Mouse (Mus musculus) E14TG2a.4 (cell line): ENCODE measurements around the gene Ascc1.

ENCODE experiments used
- H3K27me3 ChIP-seq: 2 replicates; pipeline ENCODE4 v1.6.1; 2014; ENCODE audit warnings: low read length, control low read depth; ENCODE audit not compliant: insufficient read depth
- H3K36me3 ChIP-seq: 2 replicates; pipeline ENCODE4 v1.6.1; 2014; ENCODE audit warnings: low read length, control low read depth; ENCODE audit not compliant: insufficient read depth
- H3K4me1 ChIP-seq: replicated peaks from 2 replicates; pipeline ENCODE4 v1.6.1; 2014; ENCODE audit warnings: low read depth, low read length, control low read depth
- H3K4me3 ChIP-seq: replicated peaks from 2 replicates; pipeline ENCODE4 v1.5.1; 2014; ENCODE audit warnings: mild to moderate bottlenecking, low read length
- H3K9me3 ChIP-seq: 2 replicates; pipeline ENCODE4 v1.6.1; 2014; ENCODE audit warnings: low read length, control low read depth
- CTCF ChIP-seq: conservative IDR thresholded peaks from 2 replicates; pipeline ENCODE4 v1.5.1; 2014; ENCODE audit warnings: low read length
- NANOG ChIP-seq: IDR thresholded peaks from 2 replicates; pipeline ENCODE4 v1.6.1; 2014; ENCODE audit warnings: borderline replicate concordance, low read length, mixed read lengths
- POU5F1 ChIP-seq: IDR thresholded peaks from 2 replicates; pipeline ENCODE4 v1.6.1; 2014; ENCODE audit warnings: low read length, borderline replicate concordance

The Ascc1 gene

DNA sequence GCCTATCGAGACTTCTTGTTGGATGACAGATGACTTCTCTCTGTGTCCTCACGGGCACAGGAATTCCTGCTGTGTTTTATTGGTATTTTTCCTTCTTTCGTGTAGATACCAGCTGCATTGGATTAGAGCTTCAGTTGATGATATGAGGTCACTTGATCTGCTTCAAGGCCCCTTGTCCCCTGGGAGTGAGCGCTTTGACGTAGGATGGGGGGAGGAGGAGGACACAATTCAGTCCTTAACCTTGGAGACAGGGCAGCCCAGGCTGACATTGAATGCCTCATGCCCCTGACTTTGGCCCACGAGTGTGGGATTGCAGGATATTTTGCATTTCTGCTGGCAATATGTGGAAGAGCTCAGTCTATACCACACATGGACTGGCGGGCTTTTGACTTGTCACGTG, 29.0 kb downstream of the Ascc1 start:
- Histone ChIP-seq H3K9me3 (no peaks in the 10 kb centered on the region), H3K27me3 (no peaks in the 10 kb centered on the region), H3K4me3 (no peak overlapping the region), H3K36me3 (peaks cover 9% of the 10 kb centered on the region), H3K4me1 (peaks cover 80% of the 10 kb centered on the region)
- TF ChIP-seq CTCF (no peak), NANOG (no peak), POU5F1 (no peak)

DNA sequence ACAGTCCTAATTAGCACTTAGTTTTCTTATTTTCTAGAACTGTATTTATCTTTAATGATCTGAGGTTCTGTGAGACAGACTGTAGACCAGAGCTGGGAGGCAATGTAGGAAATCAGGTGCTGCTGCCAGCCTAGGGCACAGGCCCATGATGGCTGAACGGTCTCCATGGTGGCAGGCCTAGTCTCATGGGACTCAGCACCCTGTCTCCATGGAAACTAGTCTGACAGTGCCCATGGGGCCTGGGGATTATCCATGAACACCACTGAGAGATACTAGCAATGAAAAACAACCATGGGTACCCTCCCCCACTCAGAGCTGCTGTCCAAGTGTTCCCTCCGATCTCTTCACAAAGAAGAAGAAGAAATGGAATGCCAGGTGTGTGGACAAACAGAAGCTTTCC, 29.4 kb downstream of the Ascc1 start:
- Histone ChIP-seq H3K4me1 (peaks cover 76% of the 10 kb centered on the region), H3K27me3 (no peaks in the 10 kb centered on the region), H3K4me3 (no peak overlapping the region; the same call in 1 of the 2 replicates), H3K9me3 (no peaks in the 10 kb centered on the region), H3K36me3 (peaks cover 9% of the 10 kb centered on the region)
- TF ChIP-seq POU5F1, result no peak
- TF ChIP-seq CTCF, result no peak
- no peak for TF ChIP-seq NANOG

DNA sequence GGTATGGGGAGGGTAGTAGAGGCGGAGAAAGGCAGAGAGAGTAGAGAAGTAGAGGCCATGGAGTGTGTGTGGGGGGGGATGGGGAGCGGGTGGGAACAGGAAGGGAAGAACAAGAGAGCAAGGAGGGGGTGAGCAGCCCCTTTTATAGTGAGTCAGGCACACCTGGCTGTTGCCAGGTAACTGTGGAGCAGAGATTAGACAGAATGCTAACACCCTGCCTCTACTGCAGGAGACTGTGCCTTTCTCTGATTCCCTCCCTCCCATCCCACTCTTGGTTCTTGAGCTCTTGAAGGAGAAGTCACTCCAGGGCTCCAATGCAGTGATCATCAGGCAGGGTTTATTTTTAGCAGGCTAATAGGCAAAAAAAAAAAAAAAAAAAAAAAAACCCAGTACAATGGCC, 30.0 kb downstream of the Ascc1 start:
- no peak for TF ChIP-seq CTCF
- no peak for TF ChIP-seq NANOG
- TF ChIP-seq POU5F1, result no peak
- Histone ChIP-seq H3K4me1 (peaks cover 70% of the 10 kb centered on the region), H3K4me3 (no peak overlapping the region; the same call in 1 of the 2 replicates), H3K9me3 (no peaks in the 10 kb centered on the region), H3K36me3 (peaks cover 9% of the 10 kb centered on the region), H3K27me3 (no peaks in the 10 kb centered on the region)

DNA sequence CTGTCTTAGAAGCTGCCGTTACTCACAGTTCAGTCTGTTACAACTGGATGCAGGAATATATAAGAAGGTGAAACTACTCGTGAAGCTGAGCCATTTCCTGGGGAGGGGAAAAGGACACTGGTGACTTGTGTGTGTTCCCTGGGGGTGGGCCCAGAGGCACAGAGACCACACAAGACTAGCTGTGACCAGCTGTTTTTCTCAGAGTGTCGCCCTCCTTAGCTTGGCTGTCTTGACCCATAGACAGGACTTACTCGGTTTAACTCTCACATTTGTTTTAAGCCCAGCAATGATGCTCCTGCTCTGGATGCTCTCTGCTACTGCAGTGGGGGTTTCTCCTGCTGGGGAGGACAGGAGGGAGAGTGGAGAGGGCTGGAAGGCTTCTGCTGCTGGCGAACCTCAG, 30.5 kb downstream of the Ascc1 start:
- TF ChIP-seq POU5F1 (no peak), CTCF (no peak), NANOG (no peak)

DNA sequence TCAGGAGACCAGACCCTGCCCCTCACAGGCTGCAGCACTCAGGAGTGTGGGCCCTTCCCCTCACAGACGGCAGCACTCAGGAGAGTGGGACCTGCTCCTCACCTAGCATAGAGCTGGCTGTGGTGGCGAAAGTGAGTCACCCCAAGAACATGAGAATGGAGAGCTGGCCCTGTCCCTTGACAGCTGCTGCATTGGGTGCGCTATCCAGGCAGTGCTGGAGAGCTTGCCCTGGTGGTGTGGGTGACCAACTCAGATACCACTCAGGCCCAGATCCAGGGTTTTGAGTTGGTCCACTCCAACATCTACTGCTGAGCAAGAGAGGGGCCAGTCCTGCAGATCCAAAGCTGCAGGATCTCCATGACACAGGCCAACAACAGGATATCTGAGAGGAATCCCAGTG, 32.0 kb downstream of the Ascc1 start:
- no peaks in the 10 kb centered on the region for H3K27me3 ChIP-seq
- H3K36me3 ChIP-seq, result peaks cover 9% of the 10 kb centered on the region
- H3K9me3 ChIP-seq, result no peaks in the 10 kb centered on the region
- H3K4me1 ChIP-seq, result peaks cover 50% of the 10 kb centered on the region
- no peak overlapping the region for H3K4me3 ChIP-seq
- no peak for TF ChIP-seq CTCF
- no peak for TF ChIP-seq NANOG

More for the DNA sequence above, 30.5 kb downstream of the Ascc1 start:
- Histone ChIP-seq H3K36me3 (peaks cover 9% of the 10 kb centered on the region), H3K27me3 (no peaks in the 10 kb centered on the region), H3K4me1 (peaks cover 65% of the 10 kb centered on the region), H3K4me3 (peak overlapping the region; percentile 23; the same call in 1 of the 2 replicates), H3K9me3 (no peaks in the 10 kb centered on the region)

DNA sequence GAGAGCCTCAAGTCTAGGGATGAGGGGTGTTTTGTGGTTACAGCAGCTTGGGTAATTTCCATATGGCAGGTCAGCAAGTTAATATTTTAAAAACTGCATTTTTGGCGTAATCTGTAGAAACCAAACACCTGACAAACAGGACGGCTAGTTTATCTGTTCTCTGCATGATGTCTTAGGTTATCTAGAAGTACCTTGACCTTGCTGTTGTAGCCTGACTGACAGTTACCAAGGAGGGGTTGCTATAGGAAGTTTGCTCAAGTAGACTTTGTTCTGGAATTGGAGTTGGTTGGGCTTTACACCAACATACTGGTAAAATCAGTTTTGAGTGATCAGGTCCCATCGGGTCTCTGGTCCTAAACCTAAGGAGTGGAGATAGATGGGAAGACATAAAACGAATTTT, 33.1 kb downstream of the Ascc1 start:
- H3K9me3 ChIP-seq, result no peaks in the 10 kb centered on the region
- H3K36me3 ChIP-seq, result peaks cover 9% of the 10 kb centered on the region
- H3K4me3 ChIP-seq, result no peak overlapping the region
- no peak for TF ChIP-seq POU5F1
- no peak for TF ChIP-seq NANOG
- TF ChIP-seq CTCF, result no peak
- peaks cover 40% of the 10 kb centered on the region for H3K4me1 ChIP-seq
- no peaks in the 10 kb centered on the region for H3K27me3 ChIP-seq

DNA sequence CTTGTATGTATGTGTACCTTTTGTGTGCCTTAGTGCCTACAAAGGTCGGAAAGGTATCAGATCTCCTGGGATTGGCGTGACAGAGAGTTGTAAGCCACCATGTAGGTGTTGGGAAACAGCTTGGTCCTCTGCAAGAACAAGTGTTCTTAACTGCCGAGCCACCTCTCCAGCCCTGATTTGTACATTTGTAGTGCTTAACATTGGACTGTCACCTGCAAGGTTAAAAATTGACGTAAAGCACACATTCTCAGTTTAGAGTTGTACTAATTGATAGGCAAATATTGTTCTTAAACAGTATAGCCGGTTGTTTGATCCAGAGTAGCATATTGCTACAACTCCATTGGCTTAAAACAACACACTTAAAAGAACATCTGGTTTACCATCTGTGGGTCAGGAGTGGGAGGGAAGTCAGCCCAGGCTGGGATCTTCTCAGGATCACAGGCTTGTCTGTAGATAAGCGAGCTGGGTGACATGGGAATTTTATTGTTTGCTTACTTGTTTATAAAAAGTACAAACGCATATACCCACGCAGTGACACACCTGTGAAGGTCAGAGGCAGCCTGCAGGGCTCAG, 39.8 kb downstream of the Ascc1 start:
- Histone ChIP-seq H3K27me3 (no peaks in the 10 kb centered on the region), H3K36me3 (peaks cover 15% of the 10 kb centered on the region; the same call in 1 of the 2 replicates), H3K4me3 (no peak overlapping the region), H3K9me3 (no peaks in the 10 kb centered on the region), H3K4me1 (no peaks in the 10 kb centered on the region)
- TF ChIP-seq NANOG, result no peak
- TF ChIP-seq POU5F1, result no peak
- no peak for TF ChIP-seq CTCF

DNA sequence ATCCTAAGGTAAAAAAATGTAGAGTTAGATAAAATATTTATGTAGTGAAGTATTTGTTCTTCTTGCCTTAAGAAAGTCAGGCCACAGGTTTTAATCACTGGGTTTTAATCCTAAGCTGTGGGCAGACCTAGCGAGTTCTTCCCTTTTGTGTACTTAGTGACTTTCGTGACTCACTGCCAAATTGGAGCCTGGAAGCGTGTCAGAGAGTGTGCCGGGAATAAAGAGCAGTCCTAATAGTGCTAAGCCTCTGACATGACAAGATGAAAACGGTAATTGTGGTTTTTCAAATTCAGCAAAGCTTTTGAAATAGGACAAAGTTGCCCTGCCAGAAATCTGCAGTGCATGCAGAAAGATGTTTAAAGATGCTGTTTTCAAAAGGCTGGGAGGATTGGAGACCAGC, 44.1 kb downstream of the Ascc1 start:
- peaks cover 34% of the 10 kb centered on the region for H3K36me3 ChIP-seq

DNA sequence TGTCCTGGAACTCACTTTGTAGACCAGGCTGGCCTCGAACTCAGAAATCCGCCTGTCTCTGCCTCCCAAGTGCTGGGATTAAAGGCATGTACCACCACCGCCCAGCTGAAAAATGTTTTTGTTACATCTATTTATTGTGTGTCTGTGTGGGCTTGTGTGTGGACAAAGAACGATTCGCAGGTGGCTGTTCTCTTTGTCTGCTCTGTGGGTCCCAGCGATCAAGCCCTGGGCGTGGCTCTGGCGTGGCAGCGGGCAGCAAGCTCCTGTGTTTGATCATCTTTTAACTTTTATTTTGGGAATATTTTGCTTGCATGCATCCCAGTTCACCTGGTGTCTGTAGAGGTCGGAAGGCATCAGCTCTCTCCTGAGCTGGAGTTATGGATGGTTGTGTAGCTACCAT, 48.0 kb downstream of the Ascc1 start:
- no peaks in the 10 kb centered on the region for H3K27me3 ChIP-seq
- H3K9me3 ChIP-seq, result no peaks in the 10 kb centered on the region
- no peak overlapping the region for H3K4me3 ChIP-seq
- H3K36me3 ChIP-seq, result peaks cover 20% of the 10 kb centered on the region
- no peak for TF ChIP-seq CTCF
- no peak for TF ChIP-seq NANOG
- no peak for TF ChIP-seq POU5F1
- H3K4me1 ChIP-seq, result peaks cover 22% of the 10 kb centered on the region

More for the DNA sequence above, 44.1 kb downstream of the Ascc1 start:
- Histone ChIP-seq H3K27me3 (no peaks in the 10 kb centered on the region), H3K4me3 (no peak overlapping the region), H3K4me1 (peaks cover 19% of the 10 kb centered on the region), H3K9me3 (no peaks in the 10 kb centered on the region)
- no peak for TF ChIP-seq POU5F1
